In genomic region chr9:50170637-50171036, GRCm38 (mm10) we compare ENCODE assay signal across 21 mouse cellular contexts.
A peak's percentile ranks its signal among the peaks of the same experiment; 100 is the strongest.
DNase-seq lines count a peak whose midpoint lies in the region; ATAC-seq and TF ChIP-seq lines count a peak whose summit lies in the region.
"Had no signal": no experiment of that assay in that cellular context is flagged by ENCODE, and none has a peak within 500 bp of the region (broad histone marks: within the 10 kb centered on the region; RNA-seq: fewer than 3 reads in every experiment).

No protein-coding gene starts in this region.

- H3K9ac ChIP-seq in kidney, embryonic 15.5 days, result no peak overlapping the region
- H3K9ac ChIP-seq in ES-E14 (ENCODE audit: insufficient read depth, low read depth, low read length, poor library complexity, severe bottlenecking), result no peak overlapping the region
- no peak overlapping the region for H3K9ac ChIP-seq in intestine, embryonic 15.5 days
- H3K9ac ChIP-seq in stomach, embryonic 16.5 days (ENCODE audit: low read length), result no peak overlapping the region
- H3K9ac ChIP-seq: embryonic facial prominence, embryonic 12.5 days; forebrain, embryonic 12.5 days; forebrain, postnatal 0 days; heart, embryonic 13.5 days; hindbrain, embryonic 15.5 days had no signal

- peak overlapping the region; percentile 41; the same call in 1 of the 2 replicates for H3K27ac ChIP-seq in kidney, embryonic 15.5 days
- no peak overlapping the region for H3K27ac ChIP-seq in kidney, adult 2 months (ENCODE audit: insufficient read depth, low read depth, low read length)
- no peak overlapping the region for H3K27ac ChIP-seq in ES-E14 (ENCODE audit: insufficient read depth, low read depth, low read length, poor library complexity, severe bottlenecking)
- peak overlapping the region; percentile 59; the same call in 1 of the 2 replicates for H3K27ac ChIP-seq in intestine, embryonic 15.5 days
- H3K27ac ChIP-seq in stomach, embryonic 16.5 days (ENCODE audit: low read length), result peak overlapping the region; percentile 87
- H3K27ac ChIP-seq: embryonic facial prominence, embryonic 12.5 days; forebrain, embryonic 12.5 days; heart, adult 2 months; heart, embryonic 13.5 days; hindbrain, embryonic 15.5 days had no signal

- no peaks in the 10 kb centered on the region for H3K9me3 ChIP-seq in kidney, embryonic 15.5 days (replicated peaks)
- no peaks in the 10 kb centered on the region for H3K9me3 ChIP-seq in ES-E14 (ENCODE audit: control insufficient read depth, insufficient read depth, low read depth, low read length)
- no peaks in the 10 kb centered on the region for H3K9me3 ChIP-seq in intestine, embryonic 15.5 days
- no peaks in the 10 kb centered on the region for H3K9me3 ChIP-seq in stomach, embryonic 16.5 days (replicated peaks; ENCODE audit: control insufficient read depth, low read length)
- H3K9me3 ChIP-seq: embryonic facial prominence, embryonic 12.5 days; forebrain, embryonic 12.5 days; heart, embryonic 13.5 days; hindbrain, embryonic 15.5 days had no signal

- H3K4me3 ChIP-seq in kidney, embryonic 15.5 days (replicated peaks), result no peak overlapping the region
- no peak overlapping the region for H3K4me3 ChIP-seq in kidney, adult 2 months (ENCODE audit: insufficient read depth, low read depth, low read length)
- no peak overlapping the region; a peak in 1 of 4 replicates for H3K4me3 ChIP-seq in ES-E14 (ENCODE audit: insufficient read depth in 1 of 2, low read depth in 1 of 2, low read length in 2 of 2, poor library complexity in 1 of 2, severe bottlenecking in 1 of 2)
- H3K4me3 ChIP-seq in intestine, embryonic 15.5 days (replicated peaks), result no peak overlapping the region
- no peak overlapping the region for H3K4me3 ChIP-seq in stomach, embryonic 16.5 days (replicated peaks; ENCODE audit: low read length)
- H3K4me3 ChIP-seq: embryonic facial prominence, embryonic 12.5 days; forebrain, embryonic 12.5 days; heart, adult 2 months; heart, embryonic 13.5 days; hindbrain, embryonic 15.5 days had no signal

- no peaks in the 10 kb centered on the region for H3K27me3 ChIP-seq in kidney, embryonic 15.5 days
- H3K27me3 ChIP-seq in kidney, adult 2 months (replicated peaks; ENCODE audit: control insufficient read depth, insufficient read depth, low read length), result no peaks in the 10 kb centered on the region
- no peaks in the 10 kb centered on the region for H3K27me3 ChIP-seq in intestine, embryonic 15.5 days (replicated peaks)
- H3K27me3 ChIP-seq in stomach, embryonic 16.5 days (ENCODE audit: control insufficient read depth, insufficient read depth, low read length), result no peaks in the 10 kb centered on the region
- H3K27me3 ChIP-seq: CH12.LX; embryonic facial prominence, embryonic 12.5 days; forebrain, embryonic 12.5 days; heart, embryonic 13.5 days; hindbrain, embryonic 15.5 days had no signal

- no peak for ATAC-seq in kidney, embryonic 15.5 days (replicated peaks; ENCODE audit: low FRiP score)
- ATAC-seq in intestine, embryonic 15.5 days, result no peak
- ATAC-seq in stomach, embryonic 16.5 days (ENCODE audit: insufficient read depth, low FRiP score), result no peak
- ATAC-seq: forebrain, postnatal 0 days had no signal

- no peak for TF ChIP-seq POLR2A in kidney, adult 2 months (IDR thresholded peaks at IDR 0.05; ENCODE audit: low read depth, low read length)

- TF ChIP-seq CTCF in kidney, adult 2 months (conservative IDR thresholded peaks at IDR 0.05; ENCODE audit: insufficient read depth, insufficient read length, low read depth, low read length), result no peak

- 87% methylated on average over 5 of the region's 5 CpGs for WGBS in kidney, embryonic 15.5 days
- WGBS in kidney, adult 2 months, result 94% methylated on average over 5 of the region's 5 CpGs
- 80% methylated on average over 5 of the region's 5 CpGs for WGBS in intestine, embryonic 15.5 days
- WGBS in stomach, embryonic 16.5 days, result 80% methylated on average over 5 of the region's 5 CpGs

- H3K4me1 ChIP-seq in kidney, embryonic 15.5 days, result peaks cover 12% of the 10 kb centered on the region
- H3K4me1 ChIP-seq in kidney, adult 2 months (ENCODE audit: control insufficient read depth, insufficient read depth, low read length), result no peaks in the 10 kb centered on the region
- H3K4me1 ChIP-seq in ES-E14 (ENCODE audit: control insufficient read depth in 2 of 2, insufficient read depth in 2 of 2, low read length in 2 of 2, poor library complexity in 1 of 2), result peaks cover 0 to 7% of the 10 kb centered on the region in 2 experiments; a peak in 2 of 4 replicates
- H3K4me1 ChIP-seq in intestine, embryonic 15.5 days (replicated peaks), result no peaks in the 10 kb centered on the region
- no peaks in the 10 kb centered on the region for H3K4me1 ChIP-seq in stomach, embryonic 16.5 days (ENCODE audit: control insufficient read depth, insufficient read depth, low read length)
- H3K4me1 ChIP-seq: forebrain, embryonic 12.5 days; heart, embryonic 13.5 days had no signal

- in situ Hi-C loops in ES-E14 (cut with MboI; ENCODE audit: low sequenced_read_pairs in 2 of 2, unreplicated experiment in 2 of 2), result loop anchor here in 1 of 2 experiments (10.0 kb wide), 1 partner anchor 676 kb away; no protein-coding TSS in a partner anchor

- no peak overlapping the region for H3K4me2 ChIP-seq in kidney, embryonic 15.5 days
- H3K4me2 ChIP-seq in intestine, embryonic 15.5 days (replicated peaks), result no peak overlapping the region
- no peak overlapping the region for H3K4me2 ChIP-seq in stomach, embryonic 16.5 days (ENCODE audit: low read depth, low read length)
- H3K4me2 ChIP-seq: embryonic facial prominence, embryonic 12.5 days; forebrain, embryonic 12.5 days; heart, embryonic 13.5 days; hindbrain, embryonic 15.5 days had no signal

- no peaks in the 10 kb centered on the region for H3K36me3 ChIP-seq in kidney, embryonic 15.5 days
- H3K36me3 ChIP-seq in kidney, adult 2 months (ENCODE audit: control insufficient read depth, insufficient read depth, low read length), result no peaks in the 10 kb centered on the region
- no peaks in the 10 kb centered on the region for H3K36me3 ChIP-seq in ES-E14 (ENCODE audit: control insufficient read depth, insufficient read depth, low read length, poor library complexity, severe bottlenecking)
- H3K36me3 ChIP-seq in intestine, embryonic 15.5 days, result no peaks in the 10 kb centered on the region
- H3K36me3 ChIP-seq in stomach, embryonic 16.5 days (ENCODE audit: control insufficient read depth, insufficient read depth, low read length), result no peaks in the 10 kb centered on the region
- H3K36me3 ChIP-seq: embryonic facial prominence, embryonic 12.5 days; forebrain, embryonic 12.5 days; G1E; heart, embryonic 13.5 days; hindbrain, embryonic 15.5 days had no signal

- no peak for DNase-seq in kidney, adult 2 months
- DNase-seq in ES-E14 (ENCODE audit: low read depth, low spot score), result no peak
- no peak for DNase-seq in adrenal gland, adult 8-10 months
- DNase-seq in natural killer cell, adult 2 months (ENCODE audit: low spot score in 2 of 2), result no peak
- DNase-seq: adrenal gland, postnatal 14 days; cerebellum, adult 11-12 months; cerebellum, adult 9-10 months; cerebellum, postnatal 25 days; forebrain, postnatal 0 days; gastrocnemius, postnatal 14 days; heart, adult 2 months; heart, postnatal 36 days had no signal

TF ChIP-seq in ES-E14, 5 proteins besides CTCF, POLR2A, EP300 and RAD21:
- TF ChIP-seq ZNF384 (IDR thresholded peaks at IDR 0.05; ENCODE audit: low read depth, low read length) (peak; percentile 58; the same call in 1 of the 2 replicates), MAFK (IDR thresholded peaks at IDR 0.05; ENCODE audit: insufficient read depth, low read depth, low read length) (no peak), ZC3H11A (IDR thresholded peaks at IDR 0.05; ENCODE audit: borderline replicate concordance, low read depth, low read length) (no peak)

Comparison
In these comparisons a context has a peak if more than half of its experiments do, and no peak if none do; other contexts are left out.
1. H3K27ac ChIP-seq: peak in kidney, embryonic 15.5 days (single experiment), intestine, embryonic 15.5 days (single experiment) and stomach, embryonic 16.5 days (single experiment); none in kidney, adult 2 months (single experiment) and ES-E14 (single experiment).